Mouse (Mus musculus): ENCODE measurements around the gene Sptan1. TPM values are rescaled to one million over a fixed set of nuclear protein-coding genes. Genes with fewer than 3 reads are reported as not detected.

The Sptan1 gene
- total RNA-seq (2021) = 100 to 1,000 TPM; 191 to 224 TPM
- long read RNA-seq, experiment 1, partial matches to known transcripts = 16 of 23 reads
- long read RNA-seq, experiment 1, other reads (novel, unspliced or antisense) = 6 of 23 reads
- long read RNA-seq, experiment 2, partial matches to known transcripts = 23 of 33 reads
- long read RNA-seq, experiment 2, other reads (novel, unspliced or antisense) = 10 of 33 reads

DNA sequence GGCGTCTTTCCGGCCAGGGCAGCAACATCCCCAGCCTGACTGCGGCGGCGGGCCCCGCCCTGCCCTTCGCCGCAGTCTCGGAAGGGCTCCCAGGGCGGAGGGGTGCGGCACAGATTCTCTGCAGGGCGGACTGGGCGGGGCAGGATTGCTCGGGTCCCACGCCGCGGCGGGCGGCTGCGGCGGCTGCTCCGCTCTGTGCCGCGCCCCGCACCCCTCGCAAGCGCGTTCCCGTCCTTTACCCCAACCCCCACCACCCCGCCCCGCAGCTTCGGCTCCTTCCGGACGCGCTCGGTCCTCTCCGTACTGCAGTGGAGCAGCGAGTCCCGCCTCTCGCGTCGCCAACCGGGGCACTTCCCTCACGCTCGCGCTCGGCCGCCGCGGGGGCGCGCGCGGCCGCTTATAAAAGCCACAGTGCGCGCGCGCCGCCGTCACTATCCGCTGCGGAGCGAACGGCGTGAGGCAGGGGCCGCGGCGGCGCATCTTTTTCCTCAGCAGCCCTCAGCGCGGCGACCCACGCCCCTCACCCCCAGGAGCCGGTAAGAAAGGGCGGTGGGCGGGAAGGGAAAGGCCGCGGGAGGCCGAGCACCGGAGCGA, at the start of gene Sptan1:
TSS of gene Sptan1 (plus strand) at position 311 of the 594 bp plus-strand sequence.
- peak; percentile 96 to 97 for DNase-seq (ENCODE audit: low spot score in 2 of 2)

DNA sequence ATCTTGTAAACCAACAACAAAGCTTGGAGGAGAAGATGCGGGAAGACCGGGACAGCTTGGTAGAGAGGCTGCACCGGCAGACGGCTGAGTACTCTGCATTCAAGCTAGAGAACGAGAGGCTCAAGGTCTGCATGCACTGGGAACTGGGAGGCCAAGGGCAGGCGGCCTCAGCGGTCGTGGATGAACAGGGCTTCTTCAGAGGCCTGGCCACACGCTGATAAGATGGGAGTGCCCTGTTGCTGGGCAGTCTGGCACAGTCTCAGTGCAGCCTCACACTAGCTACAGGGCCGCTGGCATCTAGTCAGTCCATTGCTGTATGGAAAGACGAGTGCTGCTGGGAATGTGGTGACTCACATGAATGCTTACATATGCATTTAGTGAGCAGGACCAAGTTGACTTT, 47.7 kb upstream of the Sptan1 start:
- peak in 1 of 2 experiments; percentile 26 for DNase-seq (ENCODE audit: low spot score in 2 of 2)

- peak; percentile 25 to 54 for DNase-seq (ENCODE audit: low spot score in 2 of 2)
These were observed 43.3 kb upstream of the Sptan1 start for GRCm38 (mm10) chr2:29922011-29922410.

DNA sequence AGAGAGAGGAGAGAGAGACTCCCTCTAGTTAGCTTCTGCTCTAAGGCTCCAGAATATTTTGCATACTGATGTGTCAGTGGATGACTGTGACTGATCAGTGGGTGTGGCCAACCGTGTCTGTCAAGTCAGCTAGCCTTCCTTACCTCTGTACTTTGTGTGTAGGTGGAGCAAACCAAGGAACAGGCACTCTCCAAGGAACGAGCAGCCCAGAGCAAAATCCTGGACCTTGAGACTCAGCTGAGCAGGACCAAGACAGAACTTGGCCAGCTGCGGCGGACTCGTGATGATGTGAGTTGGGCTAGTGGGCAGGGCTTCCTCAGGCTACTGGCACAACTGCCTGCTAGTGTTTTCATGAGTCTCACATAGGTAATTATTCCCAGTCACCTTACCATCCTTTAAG, 38.8 kb upstream of the Sptan1 start:
- DNase-seq (ENCODE audit: low spot score in 2 of 2) = no peak

- DNase-seq (ENCODE audit: low spot score in 2 of 2) = no peak
These were observed 34.9 kb upstream of the Sptan1 start for GRCm38 (mm10) chr2:29930506-29930905.

GRCm38 (mm10) chr2:29931194-29931593, 34.2 kb upstream of the Sptan1 start:
- no peak for DNase-seq (ENCODE audit: low spot score in 2 of 2)

- peak; percentile 97 for DNase-seq (ENCODE audit: low spot score in 2 of 2)
These were observed 30.3 kb upstream of the Sptan1 start, which contains the start of gene Gle1 for GRCm38 (mm10) chr2:29934906-29935599. TSS of gene Gle1 (plus strand) at chr2:29935426.

DNA sequence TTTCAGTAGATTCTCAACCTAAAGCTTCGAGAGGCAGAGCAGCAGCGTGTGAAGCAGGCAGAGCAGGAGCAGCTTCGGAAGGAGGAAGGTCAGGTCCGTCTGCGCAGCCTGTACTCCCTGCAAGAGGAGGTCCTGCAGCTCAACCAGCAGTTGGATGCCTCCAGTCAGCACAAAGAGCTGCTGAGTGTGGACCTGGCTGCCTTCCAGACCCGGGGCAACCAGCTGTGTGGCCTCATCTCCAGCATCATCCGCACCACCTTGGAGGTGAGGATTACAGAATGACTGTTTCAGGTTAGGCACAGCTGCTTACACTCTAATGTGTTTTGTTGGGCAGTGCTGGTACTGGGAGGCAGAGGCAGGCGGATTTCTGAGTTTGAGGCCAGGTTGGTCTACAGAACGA, 25.3 kb upstream of the Sptan1 start:
- no peak for DNase-seq (ENCODE audit: low spot score in 2 of 2)

DNA sequence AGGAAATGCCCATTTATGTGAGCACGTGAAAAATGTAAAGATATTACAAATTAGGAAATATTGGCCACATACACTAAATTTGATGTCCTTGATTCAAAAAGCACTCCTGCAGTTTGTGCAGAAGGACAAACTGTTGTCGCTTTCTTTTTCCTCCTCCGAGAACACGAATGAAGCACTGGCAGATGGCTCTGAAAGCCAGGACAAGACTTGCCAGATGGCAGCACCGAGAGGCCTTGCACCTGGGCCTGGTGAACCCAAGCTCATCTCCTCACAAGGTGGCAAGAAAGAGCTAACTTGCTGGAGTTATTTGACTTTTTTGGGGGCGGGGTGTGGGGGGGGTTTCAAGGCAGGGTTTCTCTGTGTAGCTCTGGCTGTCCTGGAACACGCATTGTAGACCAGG, 24.5 kb upstream of the Sptan1 start:
- no peak for DNase-seq (ENCODE audit: low spot score in 2 of 2)

- DNase-seq (ENCODE audit: low spot score in 2 of 2) = no peak
These were observed 20.6 kb upstream of the Sptan1 start for GRCm38 (mm10) chr2:29944723-29945122.

GRCm38 (mm10) chr2:29948896-29949295, 16.5 kb upstream of the Sptan1 start:
- DNase-seq (ENCODE audit: low spot score in 2 of 2) = no peak

DNA sequence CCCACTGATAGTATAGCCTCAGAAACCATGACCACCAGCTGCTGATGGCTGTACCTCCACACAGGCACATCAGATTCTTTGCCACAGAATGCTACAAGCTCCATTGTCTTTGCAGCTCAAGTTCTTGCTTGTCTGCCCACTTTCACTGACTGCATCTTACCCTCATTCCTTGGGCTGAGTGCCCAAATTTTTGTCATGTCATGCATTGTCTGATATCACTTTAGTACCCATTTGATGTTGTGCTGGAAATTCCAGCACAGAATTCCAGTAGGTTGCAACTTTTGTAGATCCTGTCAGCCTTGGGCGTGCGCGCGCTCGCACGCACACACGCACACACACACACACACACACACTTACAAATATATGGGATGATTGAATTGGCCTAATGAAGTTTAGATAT, 4.1 kb upstream of the Sptan1 start:
- DNase-seq (ENCODE audit: low spot score in 2 of 2) = no peak

GRCm38 (mm10) chr2:29964354-29965249, 758 bp upstream of the Sptan1 start:
- DNase-seq (ENCODE audit: low spot score in 2 of 2) = no peak

DNA sequence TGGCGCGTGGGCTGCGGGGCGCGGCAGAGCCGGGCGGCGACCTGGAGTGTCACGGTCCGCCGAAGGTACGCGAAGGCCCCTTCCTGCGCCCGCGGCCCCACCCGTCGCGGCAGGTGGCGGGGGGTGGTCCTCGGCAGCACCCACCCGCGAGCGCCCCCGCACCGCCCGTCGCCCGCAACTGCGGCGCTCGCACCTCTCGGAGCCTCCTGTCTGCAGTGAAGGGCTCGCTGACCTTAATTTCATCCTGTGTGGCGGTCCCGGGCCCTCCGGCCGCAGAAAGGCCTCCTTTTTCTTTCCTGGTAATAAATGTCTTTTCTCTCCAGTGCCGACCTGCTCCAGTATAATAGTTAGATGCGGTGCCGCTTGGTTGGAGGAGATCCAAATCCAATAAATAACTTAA, 546 bp downstream of the Sptan1 start:
- DNase-seq (ENCODE audit: low spot score in 2 of 2) = peak; percentile 46 to 57

GRCm38 (mm10) chr2:29966826-29967225, 1.5 kb downstream of the Sptan1 start:
- no peak for DNase-seq (ENCODE audit: low spot score in 2 of 2)

- no peak for DNase-seq (ENCODE audit: low spot score in 2 of 2)
These were observed 2.4 kb downstream of the Sptan1 start for GRCm38 (mm10) chr2:29967768-29968167.

GRCm38 (mm10) chr2:29968638-29969037, 3.3 kb downstream of the Sptan1 start:
- no peak for DNase-seq (ENCODE audit: low spot score in 2 of 2)

GRCm38 (mm10) chr2:29971838-29972635, 6.7 kb downstream of the Sptan1 start:
- peak; percentile 70 to 76 for DNase-seq (ENCODE audit: low spot score in 2 of 2)

DNA sequence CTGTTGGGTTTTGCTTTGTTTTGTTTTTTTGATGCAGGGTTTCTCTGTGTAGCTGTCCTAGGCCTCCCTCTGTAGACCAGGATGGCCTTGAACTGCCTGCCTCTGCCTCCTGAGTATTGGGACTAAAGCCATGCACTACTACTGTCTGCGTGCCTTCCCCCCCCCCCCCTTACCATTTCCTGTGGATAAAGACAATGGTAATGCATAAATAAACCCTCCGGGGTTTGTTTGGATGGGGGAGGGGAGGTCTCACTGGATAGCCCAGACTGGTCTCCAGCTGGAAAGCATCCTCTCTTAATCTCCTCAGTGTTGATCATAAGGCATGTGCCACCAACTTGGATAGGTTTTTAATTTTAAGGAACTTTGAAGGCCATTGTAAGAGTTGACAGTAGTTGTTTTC, 8.2 kb downstream of the Sptan1 start:
- DNase-seq (ENCODE audit: low spot score in 2 of 2) = no peak

- DNase-seq (ENCODE audit: low spot score in 2 of 2) = no peak
These were observed 11.9 kb downstream of the Sptan1 start for GRCm38 (mm10) chr2:29977307-29977706.

DNA sequence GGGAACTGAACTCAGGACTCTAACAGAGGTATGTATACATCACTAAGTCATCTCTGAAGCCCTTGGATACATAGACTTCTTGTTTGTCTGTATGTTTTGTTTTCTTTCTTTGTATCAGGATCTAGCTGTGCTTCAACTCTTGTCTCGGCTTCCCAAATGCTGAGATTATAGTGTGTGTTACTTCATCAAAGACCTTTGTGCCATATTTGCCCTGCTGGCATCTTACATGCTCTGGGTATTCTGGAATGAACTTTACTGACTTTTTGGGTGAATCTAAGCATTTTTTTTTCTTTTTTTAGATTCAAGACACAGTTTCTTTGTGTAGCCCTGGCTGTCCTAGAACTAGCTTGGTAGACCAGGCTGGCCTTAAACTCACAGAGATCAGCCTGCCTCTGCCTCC, 15.3 kb downstream of the Sptan1 start:
- no peak for DNase-seq (ENCODE audit: low spot score in 2 of 2)

All from adrenal gland, adult 18-20 months (tissue).